Mouse (Mus musculus): ENCODE results near the gene Plce1. TPM values are rescaled to one million over a fixed set of nuclear protein-coding genes. Genes with fewer than 3 reads are reported as not detected.
A peak's percentile ranks its signal among the peaks of the same experiment; 100 is the strongest.

Plce1 gene
- polyA plus RNA-seq, 1 experiment from 2014 or later: 5.0 TPM

DNA sequence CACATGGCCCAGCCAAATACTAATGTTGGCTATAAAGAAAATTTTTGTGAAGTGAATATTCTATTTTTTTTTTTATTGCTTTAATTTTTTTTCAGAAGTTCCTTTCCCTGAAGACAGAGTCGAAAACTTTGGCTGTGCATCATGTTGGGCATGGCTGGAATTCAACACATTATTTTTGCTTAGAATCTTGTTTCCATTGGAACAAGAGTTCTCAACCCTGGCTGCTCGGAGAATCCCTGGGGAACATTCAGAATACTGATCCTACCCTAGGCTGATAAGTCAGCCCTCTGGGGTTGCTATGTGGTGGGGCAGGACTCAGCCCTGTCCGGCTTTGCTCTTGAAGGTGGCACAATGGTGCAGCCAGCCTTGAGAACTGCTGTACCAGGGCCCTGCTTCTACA, 118.1 kb downstream of the Plce1 start:
- Histone ChIP-seq H3K27me3 (ENCODE audit: insufficient read depth, poor library complexity, severe bottlenecking) (no peaks in the 10 kb centered on the region), H3K36me3 (no peaks in the 10 kb centered on the region)
- 81% methylated on average over 3 of the region's 3 CpGs for WGBS

DNA sequence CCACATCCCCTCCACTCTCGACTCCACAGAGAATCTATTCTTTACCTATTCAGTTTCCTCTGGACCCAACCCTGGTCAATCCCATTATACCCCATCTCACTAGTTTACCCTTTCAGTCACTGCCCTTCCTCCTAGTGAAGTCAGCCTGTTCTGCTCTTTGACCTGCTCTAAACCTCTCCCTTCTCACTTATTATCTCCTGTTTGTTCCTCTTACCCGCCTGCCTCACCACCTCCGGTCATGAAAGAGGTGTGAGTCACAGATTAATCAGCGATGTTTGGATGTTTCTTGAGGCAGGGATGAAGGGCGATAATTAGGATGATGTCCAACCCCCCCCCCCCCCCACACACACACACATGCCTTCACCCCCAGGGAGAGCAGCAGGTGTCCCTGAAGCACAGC, 120.2 kb downstream of the Plce1 start:
- 72% methylated on average over 5 of the region's 5 CpGs for WGBS
- H3K4me1 ChIP-seq (replicated peaks): peaks cover 5% of the 10 kb centered on the region; the same call in 1 of the 2 replicates

More for the DNA sequence above, 118.1 kb downstream of the Plce1 start:
- Histone ChIP-seq H3K4me3 (no peak overlapping the region), H3K4me1 (replicated peaks) (peaks cover 5% of the 10 kb centered on the region; the same call in 1 of the 2 replicates), H3K9me3 (no peaks in the 10 kb centered on the region), H3K27ac (no peak overlapping the region)
- DNase-seq (ENCODE audit: low spot score): no peak

DNA sequence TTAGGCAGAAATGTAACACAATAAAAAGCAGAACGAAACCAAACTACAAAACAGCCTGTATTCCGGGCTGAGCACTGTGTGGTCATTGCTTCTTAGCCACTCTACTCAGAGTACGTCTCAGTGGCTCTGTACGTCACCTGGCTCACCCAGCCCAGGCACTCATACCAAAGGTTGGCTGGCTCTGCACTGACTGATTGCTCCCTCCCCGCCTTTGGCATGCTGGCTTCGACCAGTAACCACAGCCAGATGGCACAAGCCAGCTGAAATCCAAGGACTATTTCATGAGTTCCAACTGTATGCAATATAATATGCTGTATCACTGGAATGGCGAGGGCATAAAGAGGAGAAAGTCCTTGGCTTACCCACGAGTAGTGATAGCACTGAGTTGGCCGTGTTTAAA, 121.9 kb downstream of the Plce1 start:
- Histone ChIP-seq H3K4me3 (no peak overlapping the region), H3K36me3 (no peaks in the 10 kb centered on the region)
- WGBS: 78% methylated on average over 9 of the region's 9 CpGs

More for the DNA sequence above, 120.2 kb downstream of the Plce1 start:
- Histone ChIP-seq H3K27ac (no peak overlapping the region), H3K27me3 (ENCODE audit: insufficient read depth, poor library complexity, severe bottlenecking) (no peaks in the 10 kb centered on the region), H3K4me3 (no peak overlapping the region), H3K9me3 (no peaks in the 10 kb centered on the region), H3K36me3 (no peaks in the 10 kb centered on the region)
- no peak for DNase-seq (ENCODE audit: low spot score)

DNA sequence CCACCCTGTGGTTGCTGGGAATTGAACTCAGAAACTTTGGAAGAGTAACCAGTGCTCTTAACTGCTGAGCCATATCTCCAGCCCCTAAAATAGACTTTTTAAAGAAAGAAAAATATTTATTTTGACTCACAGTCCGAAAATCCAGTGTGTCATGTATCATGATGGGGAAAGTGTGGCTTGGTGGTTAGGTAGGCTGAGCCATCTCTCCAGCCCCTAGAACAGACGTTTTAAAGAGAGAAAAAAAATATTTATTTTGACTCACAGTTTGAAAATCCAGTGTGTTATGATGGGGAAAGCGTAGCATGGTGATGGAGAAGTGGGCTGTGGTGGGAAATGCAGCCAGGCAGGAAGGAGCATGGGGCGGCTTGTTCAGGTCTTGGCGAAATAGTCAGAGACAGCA, 126.3 kb downstream of the Plce1 start:
- 90% methylated on average over 5 of the region's 5 CpGs for WGBS
- DNase-seq (ENCODE audit: low spot score): no peak
- Histone ChIP-seq H3K36me3 (no peaks in the 10 kb centered on the region), H3K4me1 (replicated peaks) (peaks cover 5% of the 10 kb centered on the region; the same call in 1 of the 2 replicates), H3K4me3 (no peak overlapping the region), H3K27me3 (ENCODE audit: insufficient read depth, poor library complexity, severe bottlenecking) (no peaks in the 10 kb centered on the region), H3K27ac (no peak overlapping the region), H3K9me3 (no peaks in the 10 kb centered on the region)

More for the DNA sequence above, 121.9 kb downstream of the Plce1 start:
- Histone ChIP-seq H3K4me1 (replicated peaks) (peaks cover 5% of the 10 kb centered on the region; the same call in 1 of the 2 replicates), H3K27ac (0 out of 2 replicates have a peak overlapping the region, but pooled peaks have one; percentile 29), H3K27me3 (ENCODE audit: insufficient read depth, poor library complexity, severe bottlenecking) (no peaks in the 10 kb centered on the region), H3K9me3 (no peaks in the 10 kb centered on the region)
- DNase-seq (ENCODE audit: low spot score): no peak

DNA sequence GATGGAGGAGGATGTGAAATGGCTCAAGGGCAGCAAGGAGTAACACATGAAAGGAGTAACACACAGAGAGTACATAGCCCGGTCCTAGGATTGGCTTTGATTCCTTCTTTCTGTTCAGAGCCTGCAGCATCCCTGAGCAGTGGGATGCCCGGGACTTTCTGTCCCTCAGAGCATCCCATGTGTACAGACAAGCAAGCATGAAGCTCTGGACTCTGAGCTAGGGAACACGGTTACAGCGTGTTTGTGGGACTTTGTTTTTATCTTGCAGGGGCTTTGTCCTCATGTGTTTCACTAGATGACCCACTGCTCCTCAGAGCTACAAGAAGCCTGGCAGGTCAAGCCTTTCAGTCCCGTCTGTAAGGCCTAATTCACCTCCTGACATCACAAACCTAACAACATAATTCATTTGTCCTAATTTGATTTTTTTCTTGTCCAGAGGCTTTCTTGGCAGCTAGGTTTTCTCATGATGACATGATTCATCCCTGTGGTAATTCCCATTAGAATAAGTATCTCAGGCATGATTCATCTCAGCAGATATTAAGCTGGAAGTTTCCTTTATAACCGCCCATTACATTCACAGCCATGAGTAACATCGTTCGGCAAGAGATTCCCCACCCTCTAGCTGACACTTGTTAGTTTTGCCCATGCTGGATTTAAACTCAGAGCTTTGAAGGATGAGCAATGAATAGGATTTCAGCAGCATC, 128.2 kb downstream of the Plce1 start:
- Histone ChIP-seq H3K4me1 (replicated peaks) (no peaks in the 10 kb centered on the region), H3K4me3 (no peak overlapping the region), H3K27me3 (ENCODE audit: insufficient read depth, poor library complexity, severe bottlenecking) (no peaks in the 10 kb centered on the region), H3K27ac (no peak overlapping the region), H3K36me3 (no peaks in the 10 kb centered on the region), H3K9me3 (no peaks in the 10 kb centered on the region)
- 90% methylated on average over 8 of the region's 8 CpGs for WGBS
- DNase-seq (ENCODE audit: low spot score): no peak

DNA sequence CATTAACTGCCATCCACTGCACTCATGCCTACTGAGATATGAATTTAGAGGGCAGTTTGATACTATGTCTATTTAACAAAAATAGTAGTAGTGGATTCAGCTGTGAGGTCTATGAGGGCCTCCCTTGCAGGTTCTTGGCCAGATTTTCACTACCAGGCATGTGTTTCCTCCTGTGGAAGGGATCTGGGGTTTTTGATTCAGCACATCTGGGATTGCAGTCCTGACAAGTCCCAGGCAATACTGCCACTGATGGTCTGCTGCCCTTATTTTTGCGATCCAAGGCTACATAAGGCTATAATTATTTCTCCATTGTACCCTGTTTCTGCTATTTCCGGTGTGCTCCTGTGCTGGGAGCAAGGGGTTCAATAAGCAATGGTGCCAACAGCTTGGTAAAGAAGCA, 129.4 kb downstream of the Plce1 start:
- no peak for DNase-seq (ENCODE audit: low spot score)
- H3K27me3 ChIP-seq (ENCODE audit: insufficient read depth, poor library complexity, severe bottlenecking): no peaks in the 10 kb centered on the region
- no peak overlapping the region for H3K4me3 ChIP-seq
- WGBS: 93% methylated on average over 2 of the region's 2 CpGs
- H3K27ac ChIP-seq: no peak overlapping the region
- no peaks in the 10 kb centered on the region for H3K4me1 ChIP-seq (replicated peaks)
- H3K36me3 ChIP-seq: no peaks in the 10 kb centered on the region
- no peaks in the 10 kb centered on the region for H3K9me3 ChIP-seq

DNA sequence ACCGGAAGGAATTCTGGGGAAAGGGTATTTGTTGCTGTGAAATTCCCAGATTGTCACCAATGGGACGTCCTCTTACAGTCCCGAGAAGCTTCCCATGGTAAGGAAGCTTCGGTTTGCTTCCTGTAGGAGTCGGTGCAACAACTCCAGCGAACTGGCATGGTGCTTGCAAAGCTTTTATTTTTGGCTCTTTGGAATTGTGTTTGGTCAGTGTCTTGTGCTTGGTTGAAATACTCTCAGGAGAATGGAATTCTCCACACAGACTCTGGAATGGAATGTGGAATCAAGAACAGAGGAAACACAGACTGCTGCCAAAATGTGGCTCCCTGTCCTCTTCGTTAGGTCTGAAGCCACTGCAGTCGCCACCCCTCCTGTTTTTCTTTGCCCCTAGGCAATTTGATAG, 129.9 kb downstream of the Plce1 start:
- Histone ChIP-seq H3K36me3 (no peaks in the 10 kb centered on the region), H3K4me1 (replicated peaks) (0 out of 2 replicates have a peak, but pooled peaks cover 3% of the 10 kb centered on the region), H3K27ac (no peak overlapping the region), H3K9me3 (no peaks in the 10 kb centered on the region), H3K4me3 (no peak overlapping the region), H3K27me3 (ENCODE audit: insufficient read depth, poor library complexity, severe bottlenecking) (no peaks in the 10 kb centered on the region)
- DNase-seq (ENCODE audit: low spot score): no peak
- WGBS: 89% methylated on average over 8 of the region's 8 CpGs

GRCm38 (mm10) chr19:38614067-38614675, 133.3 kb downstream of the Plce1 start:
- Histone ChIP-seq H3K4me3 (no peak overlapping the region), H3K27me3 (ENCODE audit: insufficient read depth, poor library complexity, severe bottlenecking) (no peaks in the 10 kb centered on the region), H3K9me3 (no peaks in the 10 kb centered on the region), H3K36me3 (no peaks in the 10 kb centered on the region), H3K4me1 (replicated peaks) (0 out of 2 replicates have a peak, but pooled peaks cover 3% of the 10 kb centered on the region), H3K27ac (no peak overlapping the region)
- no peak for DNase-seq (ENCODE audit: low spot score)
- WGBS: 61% methylated on average over 11 of the region's 11 CpGs

DNA sequence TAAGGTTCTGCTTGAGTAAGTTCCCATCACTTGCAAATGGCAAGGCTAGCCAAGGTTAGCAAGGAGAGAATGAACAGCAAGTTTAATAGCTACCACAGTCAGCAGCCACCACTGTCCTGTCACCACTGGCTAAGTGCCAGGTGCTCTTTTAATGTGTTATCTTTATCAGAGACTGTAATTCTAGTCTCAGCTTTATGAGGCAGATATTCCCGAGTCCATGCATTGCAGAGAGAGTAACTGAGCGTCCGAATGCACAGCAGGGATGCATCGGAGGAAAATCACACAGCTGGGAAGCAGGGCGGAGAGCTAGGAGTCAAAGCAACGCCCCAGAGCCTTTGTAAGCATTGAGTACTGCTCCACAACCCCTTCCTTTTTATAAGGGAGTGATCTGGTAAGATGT, 134.4 kb downstream of the Plce1 start:
- Histone ChIP-seq H3K4me1 (replicated peaks) (0 out of 2 replicates have a peak, but pooled peaks cover 3% of the 10 kb centered on the region), H3K27ac (no peak overlapping the region), H3K9me3 (no peaks in the 10 kb centered on the region), H3K4me3 (no peak overlapping the region), H3K27me3 (ENCODE audit: insufficient read depth, poor library complexity, severe bottlenecking) (no peaks in the 10 kb centered on the region), H3K36me3 (no peaks in the 10 kb centered on the region)
- WGBS: 45% methylated on average over 6 of the region's 6 CpGs
- DNase-seq (ENCODE audit: low spot score): no peak

- Histone ChIP-seq H3K4me3 (no peak overlapping the region), H3K9me3 (no peaks in the 10 kb centered on the region), H3K4me1 (replicated peaks) (0 out of 2 replicates have a peak, but pooled peaks cover 3% of the 10 kb centered on the region), H3K36me3 (no peaks in the 10 kb centered on the region), H3K27ac (no peak overlapping the region), H3K27me3 (ENCODE audit: insufficient read depth, poor library complexity, severe bottlenecking) (no peaks in the 10 kb centered on the region)
- no peak for DNase-seq (ENCODE audit: low spot score)
- WGBS: 88% methylated on average over 4 of the region's 4 CpGs
These were observed 139.2 kb downstream of the Plce1 start for GRCm38 (mm10) chr19:38620134-38620533.

GRCm38 (mm10) chr19:38621546-38621945, 140.6 kb downstream of the Plce1 start:
- WGBS: 89% methylated on average over 10 of the region's 10 CpGs

GRCm38 (mm10) chr19:38626246-38627015, 145.5 kb downstream of the Plce1 start:
- Histone ChIP-seq H3K27me3 (ENCODE audit: insufficient read depth, poor library complexity, severe bottlenecking) (no peaks in the 10 kb centered on the region), H3K9me3 (no peaks in the 10 kb centered on the region), H3K4me1 (replicated peaks) (no peaks in the 10 kb centered on the region), H3K27ac (no peak overlapping the region), H3K4me3 (no peak overlapping the region), H3K36me3 (no peaks in the 10 kb centered on the region)
- WGBS: 82% methylated on average over 9 of the region's 9 CpGs
- DNase-seq (ENCODE audit: low spot score): no peak

More at GRCm38 (mm10) chr19:38621546-38621945, 140.6 kb downstream of the Plce1 start:
- Histone ChIP-seq H3K27me3 (ENCODE audit: insufficient read depth, poor library complexity, severe bottlenecking) (no peaks in the 10 kb centered on the region), H3K9me3 (no peaks in the 10 kb centered on the region), H3K4me1 (replicated peaks) (no peaks in the 10 kb centered on the region), H3K36me3 (no peaks in the 10 kb centered on the region), H3K27ac (no peak overlapping the region), H3K4me3 (no peak overlapping the region)
- DNase-seq (ENCODE audit: low spot score): no peak

Measured in hindbrain, embryonic 10.5 days (tissue).